Mouse (Mus musculus) stomach, postnatal 0 days (tissue): ENCODE measurements at regions not wholly inside any gene's neighbourhood (a gene's known extent, or its start where the extent isn't known, plus 50 kb on each side); places are given as distances from the start of the nearest gene placed in this dataset.

Experiments
- CTCF ChIP-seq: IDR thresholded peaks from 2 replicates; pipeline ENCODE4 v1.5.1; 2016; ENCODE audit warnings: antibody characterized with exemption, low read depth, mild to moderate bottlenecking, moderate library complexity
- EP300 ChIP-seq: optimal IDR thresholded peaks from 2 replicates; pipeline ENCODE3; 2016; ENCODE audit warnings: antibody characterized with exemption

DNA sequence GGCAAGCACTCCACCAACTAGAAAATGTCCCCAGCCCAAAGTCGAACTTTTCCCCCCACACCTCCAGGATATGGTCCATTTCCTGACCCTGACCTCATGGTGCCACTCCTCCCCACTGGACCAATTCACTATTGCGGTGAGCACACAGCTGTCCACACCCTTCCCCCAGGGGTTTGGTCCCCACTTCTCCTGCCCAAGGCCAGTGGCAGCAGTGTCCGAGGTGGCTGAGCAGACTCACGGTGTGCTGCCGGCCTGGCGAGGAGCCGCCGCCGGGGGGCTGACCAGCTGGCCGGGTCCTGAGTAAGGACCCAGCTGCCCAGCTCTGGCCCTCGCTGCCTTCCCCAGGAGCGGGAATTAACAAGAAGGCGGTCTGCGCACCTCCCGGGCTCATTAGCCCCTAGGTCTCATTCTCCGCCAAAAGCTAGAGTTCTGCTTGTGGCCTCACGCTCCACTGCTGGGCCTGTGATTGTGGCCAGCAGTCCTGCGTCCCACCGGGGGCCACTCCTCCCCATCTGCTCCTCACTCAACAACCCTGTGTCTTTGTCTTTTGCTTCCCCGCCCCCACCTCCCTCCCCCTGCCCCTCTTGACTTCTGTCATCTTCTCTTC is 73.3 kb upstream of the Lhx5 start:
- TF ChIP-seq EP300 (no peak), CTCF (no peak)
